Mouse (Mus musculus): ENCODE results near the gene Unc50.

The Unc50 gene

DNA sequence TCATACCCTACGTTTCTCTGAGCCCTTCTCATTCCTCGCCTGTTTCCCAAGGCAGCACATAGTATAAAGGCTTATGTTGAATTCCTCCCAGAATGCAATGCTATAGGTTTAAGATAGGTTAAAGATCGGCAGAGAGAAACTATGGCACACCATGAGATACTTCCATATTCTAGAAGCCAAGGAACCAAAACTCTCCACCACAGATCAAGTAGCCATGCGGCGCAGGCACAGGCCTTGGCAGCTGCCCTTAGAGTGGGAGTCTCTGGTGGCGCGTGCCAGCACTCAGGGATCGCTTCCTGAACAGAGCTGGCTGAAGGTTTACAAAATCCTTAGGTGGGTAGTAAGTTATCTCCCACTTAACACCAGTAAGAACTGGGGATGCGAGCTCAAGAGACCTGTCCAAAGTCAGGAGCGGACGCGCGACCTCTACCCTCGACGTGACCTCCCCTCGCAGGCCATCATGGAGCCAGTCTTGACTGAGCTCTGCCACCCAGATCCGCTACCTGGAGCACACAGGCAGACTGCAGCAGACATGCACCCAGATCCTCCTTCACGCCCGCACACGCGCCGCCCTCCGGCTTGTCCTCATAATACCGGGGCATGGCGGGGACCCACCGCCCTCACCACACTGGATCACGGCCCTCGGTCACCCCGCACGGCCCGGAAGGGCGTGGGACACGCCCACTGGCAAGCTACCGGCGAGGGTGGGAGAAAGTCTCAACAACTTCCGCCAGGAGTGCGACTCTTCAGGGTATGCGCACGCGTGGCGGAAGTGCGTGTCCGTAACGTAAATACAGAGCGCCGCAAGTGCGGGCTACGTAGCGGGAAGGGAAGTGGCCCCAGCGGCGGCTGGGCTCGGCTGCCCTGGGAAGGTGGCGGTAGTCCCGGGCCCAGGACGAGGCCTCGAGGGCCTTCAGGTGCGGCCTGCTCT, at the start of gene Unc50, which contains the start of gene Coa5:
Unc50 (plus strand) TSS at position 774 of the 931 bp plus-strand sequence.
Coa5 (minus strand) TSS at position 738 of the 931 bp plus-strand sequence.
- DNase-seq (ENCODE audit: low spot score) = peak; percentile 93

DNA sequence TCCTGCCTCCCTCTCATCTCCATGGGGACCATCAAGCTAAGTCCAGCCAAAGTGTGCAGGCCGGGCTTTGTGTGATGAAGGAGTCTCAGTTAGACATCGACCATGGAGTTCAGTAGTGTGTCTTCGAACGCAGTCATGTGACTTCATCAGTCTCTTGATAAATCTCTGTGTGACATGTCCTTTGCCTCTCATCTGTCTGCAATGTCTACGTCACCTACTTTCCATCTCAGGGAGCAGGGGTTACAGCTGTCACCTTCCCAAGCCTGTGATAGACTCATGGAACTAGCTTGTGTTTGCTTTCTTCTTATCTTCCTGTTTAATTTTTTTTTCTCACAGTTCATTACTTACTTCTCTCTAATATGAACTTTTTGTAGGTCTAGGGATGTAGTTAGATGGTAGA, 49.0 kb upstream of the Unc50 start:
- DNase-seq (ENCODE audit: low spot score) = no peak

DNA sequence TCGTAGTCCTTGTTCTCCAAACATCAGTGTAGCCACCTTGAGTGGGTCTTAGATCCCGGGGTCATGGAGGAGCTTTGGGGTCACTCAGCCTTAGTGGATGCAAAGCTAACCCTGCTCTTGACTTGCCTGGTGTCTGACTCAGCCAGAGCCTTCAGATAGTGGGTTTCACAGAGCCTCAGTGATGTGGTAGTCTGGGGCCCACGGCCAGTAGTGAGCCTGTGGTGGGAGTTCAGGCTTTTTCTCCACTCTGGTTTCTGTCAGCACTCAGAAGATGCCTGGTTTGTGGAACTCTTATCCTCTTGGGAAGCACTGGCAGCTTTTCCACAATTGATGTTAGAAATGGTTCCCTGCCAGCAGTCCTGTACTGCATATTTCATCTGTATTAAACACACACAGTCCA, 45.6 kb upstream of the Unc50 start:
- DNase-seq (ENCODE audit: low spot score) = no peak

DNA sequence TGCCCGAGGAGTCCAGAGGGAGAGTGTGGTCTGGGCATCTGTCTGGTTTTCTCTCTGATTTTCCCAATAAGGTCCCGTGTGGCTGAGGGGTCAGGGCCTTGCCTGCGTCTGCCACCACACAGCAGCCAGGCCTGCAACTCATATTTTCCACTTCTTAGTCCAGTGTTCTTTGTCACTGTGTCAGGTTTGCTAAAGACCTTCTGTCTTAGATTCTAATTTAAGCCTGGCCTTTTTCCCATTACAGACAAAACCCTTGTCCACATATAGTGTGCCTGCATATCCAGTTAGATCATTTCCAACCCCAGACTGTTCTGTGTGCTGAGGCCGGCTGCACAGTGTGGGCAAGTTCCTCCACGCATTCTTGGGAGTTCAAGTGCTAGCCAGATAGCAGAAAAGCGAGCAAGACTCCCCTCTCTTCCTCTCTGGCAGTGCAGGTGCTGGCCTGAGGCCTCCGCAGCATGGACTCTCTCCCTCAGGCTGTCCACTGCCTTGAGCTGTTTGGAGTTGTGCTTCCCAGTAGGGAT, 43.4 kb upstream of the Unc50 start:
- DNase-seq (ENCODE audit: low spot score) = no peak

DNA sequence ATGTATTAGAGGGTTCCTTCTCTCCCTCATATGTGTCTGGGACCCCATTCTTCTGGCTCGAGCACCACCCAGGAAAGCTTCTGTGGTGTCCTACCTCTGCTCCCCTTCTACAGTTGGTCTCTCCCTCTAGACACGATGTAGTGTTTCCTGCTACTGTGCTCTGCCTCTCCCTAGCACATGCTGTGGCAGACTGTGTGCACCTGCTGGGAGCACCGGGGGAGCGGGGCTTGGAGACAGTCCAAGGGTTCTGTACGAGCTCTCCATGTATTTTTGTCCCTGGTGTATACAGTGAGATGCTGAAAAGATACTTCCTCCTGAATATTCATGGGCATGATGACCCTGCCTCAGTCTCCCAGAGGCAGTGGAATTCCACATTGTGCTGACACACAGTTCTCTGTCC, 36.8 kb upstream of the Unc50 start:
- no peak for DNase-seq (ENCODE audit: low spot score)

DNA sequence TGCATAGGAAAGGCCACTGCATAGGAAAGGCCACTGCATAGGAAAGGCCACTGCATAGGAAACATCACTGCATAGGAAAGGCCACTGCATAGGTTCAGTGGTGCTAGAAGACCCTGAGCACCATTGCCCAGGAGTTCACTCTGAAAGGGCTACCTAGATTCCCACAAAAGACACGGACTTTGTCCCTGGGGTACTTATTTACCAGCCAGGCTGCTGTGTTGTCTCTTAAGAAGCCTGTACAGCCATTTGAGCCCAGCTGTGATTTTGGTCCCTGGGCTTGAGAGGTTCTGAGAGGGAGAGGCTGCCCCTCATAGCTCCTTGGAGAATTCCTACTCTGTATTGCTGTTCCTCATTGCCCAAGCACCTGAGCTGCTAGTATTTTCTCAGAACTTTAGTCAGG, 33.5 kb upstream of the Unc50 start:
- DNase-seq (ENCODE audit: low spot score) = no peak

- DNase-seq (ENCODE audit: low spot score) = no peak
Observed at GRCm38 (mm10) chr1:37398961-37399360, 31.0 kb upstream of the Unc50 start.

DNA sequence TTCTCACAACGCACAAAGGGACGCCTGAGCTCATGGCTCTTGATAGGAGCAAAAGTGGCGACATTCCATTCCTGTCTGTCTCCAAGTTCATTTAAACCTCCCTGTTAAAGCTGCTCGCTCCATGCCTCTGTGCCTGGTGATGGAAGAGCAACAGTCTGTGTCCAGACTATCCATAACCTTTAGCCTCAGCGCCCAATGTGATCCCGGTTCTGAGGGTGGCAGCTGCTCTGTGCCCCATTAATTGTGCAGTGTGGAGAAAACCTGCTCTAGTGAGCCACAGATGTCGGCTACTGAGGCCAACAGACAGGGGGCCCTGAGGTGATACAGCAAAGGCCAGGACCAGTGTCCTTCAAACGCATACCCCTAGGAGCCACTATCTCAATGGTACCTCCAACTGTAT, 30.2 kb upstream of the Unc50 start:
- DNase-seq (ENCODE audit: low spot score) = peak; percentile 11

DNA sequence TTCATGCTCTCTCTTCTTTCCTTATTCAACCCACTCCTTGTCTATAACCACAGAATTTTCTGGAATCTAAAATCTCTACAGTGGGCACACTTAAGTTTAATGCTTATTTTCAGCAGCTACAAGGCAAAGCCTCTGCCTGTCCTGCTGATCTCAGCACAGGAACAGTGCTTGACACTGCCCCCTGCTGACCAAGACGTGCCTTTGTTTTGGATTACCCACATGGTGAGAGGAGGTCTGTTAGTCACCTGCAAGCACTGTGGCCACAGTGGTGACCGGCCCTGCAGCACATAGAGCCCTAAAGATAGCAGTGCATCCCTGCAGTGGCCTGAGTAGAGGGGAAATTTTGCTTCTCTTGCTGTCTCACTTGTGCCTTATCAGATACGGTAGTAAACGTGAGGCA, 28.3 kb upstream of the Unc50 start:
- peak; percentile 69 for DNase-seq (ENCODE audit: low spot score)

DNA sequence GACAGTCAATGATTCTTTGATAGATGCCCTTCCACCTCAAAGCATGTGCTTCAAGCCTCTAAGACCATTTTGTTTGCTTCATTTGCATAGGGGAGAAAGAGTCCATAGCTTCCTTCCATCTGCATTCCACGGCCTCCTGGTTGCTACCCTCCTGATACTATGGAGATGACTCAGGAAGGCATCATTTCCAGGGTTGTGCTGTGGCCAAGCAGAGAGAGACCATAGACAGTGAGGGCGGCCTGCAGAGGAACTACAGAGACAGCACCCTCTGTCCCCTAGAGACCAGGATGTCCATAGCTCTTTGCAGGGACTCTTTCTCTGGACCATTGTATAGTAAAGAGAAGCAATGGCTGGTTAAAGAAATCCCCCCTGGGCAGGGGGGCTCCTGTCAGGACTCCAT, 24.8 kb upstream of the Unc50 start:
- no peak for DNase-seq (ENCODE audit: low spot score)

DNA sequence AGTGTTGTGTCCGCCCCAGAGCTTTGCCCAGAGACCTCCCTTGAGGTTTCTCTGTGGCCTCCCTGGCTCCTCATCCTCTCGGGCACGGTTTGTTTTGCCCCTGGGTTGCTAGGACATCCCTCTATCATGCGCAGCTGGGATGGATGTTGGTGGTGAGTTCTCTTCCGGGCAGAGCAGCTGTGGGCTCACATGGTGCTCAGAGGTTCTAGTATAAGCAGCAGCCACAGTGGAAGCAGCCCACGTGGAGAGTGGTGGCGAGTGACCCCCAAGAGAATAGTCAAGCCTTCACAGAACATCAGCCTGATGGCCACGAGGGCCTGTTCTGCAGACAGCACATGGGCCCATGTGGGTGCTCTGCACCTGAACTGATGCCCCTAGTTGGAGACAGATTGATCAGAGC, 22.7 kb upstream of the Unc50 start:
- no peak for DNase-seq (ENCODE audit: low spot score)

- DNase-seq (ENCODE audit: low spot score) = no peak
Observed at GRCm38 (mm10) chr1:37408059-37408458, 21.9 kb upstream of the Unc50 start.

GRCm38 (mm10) chr1:37408678-37409077, 21.3 kb upstream of the Unc50 start:
- DNase-seq (ENCODE audit: low spot score) = no peak

GRCm38 (mm10) chr1:37409647-37410046, 20.3 kb upstream of the Unc50 start:
- DNase-seq (ENCODE audit: low spot score) = no peak

GRCm38 (mm10) chr1:37415394-37415793, 14.5 kb upstream of the Unc50 start:
- DNase-seq (ENCODE audit: low spot score) = no peak

DNA sequence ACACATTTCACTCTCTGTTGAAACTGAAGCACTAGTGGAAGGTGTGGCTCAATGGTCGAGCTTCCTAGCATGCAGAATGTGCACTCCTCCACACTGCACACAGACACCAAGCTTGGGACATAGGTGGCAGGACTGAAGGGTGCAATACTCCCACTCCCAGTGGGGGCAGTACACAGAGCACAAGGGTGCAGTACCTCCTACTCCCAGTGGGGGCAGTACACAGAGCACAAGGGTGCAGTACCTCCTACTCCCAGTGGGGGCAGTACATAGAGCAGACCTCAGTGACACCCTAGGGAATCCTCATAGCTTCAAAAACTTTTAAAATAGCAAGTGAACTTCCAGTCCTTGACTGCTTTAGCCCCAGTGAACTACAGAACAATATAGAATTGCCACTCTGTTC, 10.5 kb upstream of the Unc50 start:
- DNase-seq (ENCODE audit: low spot score) = peak; percentile 41

DNA sequence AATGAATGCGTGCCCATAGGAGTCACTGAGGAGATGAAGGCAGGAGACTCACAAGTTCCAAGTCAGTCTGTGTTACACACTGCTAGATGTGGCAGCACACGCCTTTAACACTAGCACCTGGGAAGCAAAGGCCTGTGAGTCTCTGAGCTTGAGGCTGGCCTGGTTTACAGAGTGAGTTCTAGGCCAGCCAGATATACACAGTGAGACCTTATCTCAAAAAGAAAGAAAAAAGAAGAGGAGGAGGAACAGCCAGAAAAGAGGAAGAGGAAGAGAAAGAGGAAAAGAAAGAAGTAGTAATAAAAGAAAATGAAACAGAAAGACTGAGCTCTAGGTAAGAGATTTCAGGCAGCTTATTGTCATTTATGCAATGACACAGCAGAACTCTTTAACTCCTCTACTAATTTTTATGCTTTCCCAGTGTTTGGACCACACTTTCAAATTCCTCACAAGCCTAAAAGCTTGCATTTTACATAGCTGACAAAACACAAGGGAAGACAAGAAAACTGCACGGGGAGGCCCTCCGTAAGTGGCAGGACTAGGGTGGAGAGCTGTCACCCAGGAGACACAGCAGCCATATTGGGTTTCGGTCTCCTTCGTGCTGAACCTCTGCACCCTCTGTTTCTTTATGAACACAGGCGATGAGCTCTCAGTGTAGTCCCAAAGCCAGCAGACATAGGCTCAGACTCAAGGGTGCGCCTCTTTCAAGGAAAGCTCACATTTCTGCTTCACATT, 2.6 kb upstream of the Unc50 start:
- no peak for DNase-seq (ENCODE audit: low spot score)

- DNase-seq (ENCODE audit: low spot score) = no peak
Observed at GRCm38 (mm10) chr1:37428911-37429310, 1.0 kb upstream of the Unc50 start.

DNA sequence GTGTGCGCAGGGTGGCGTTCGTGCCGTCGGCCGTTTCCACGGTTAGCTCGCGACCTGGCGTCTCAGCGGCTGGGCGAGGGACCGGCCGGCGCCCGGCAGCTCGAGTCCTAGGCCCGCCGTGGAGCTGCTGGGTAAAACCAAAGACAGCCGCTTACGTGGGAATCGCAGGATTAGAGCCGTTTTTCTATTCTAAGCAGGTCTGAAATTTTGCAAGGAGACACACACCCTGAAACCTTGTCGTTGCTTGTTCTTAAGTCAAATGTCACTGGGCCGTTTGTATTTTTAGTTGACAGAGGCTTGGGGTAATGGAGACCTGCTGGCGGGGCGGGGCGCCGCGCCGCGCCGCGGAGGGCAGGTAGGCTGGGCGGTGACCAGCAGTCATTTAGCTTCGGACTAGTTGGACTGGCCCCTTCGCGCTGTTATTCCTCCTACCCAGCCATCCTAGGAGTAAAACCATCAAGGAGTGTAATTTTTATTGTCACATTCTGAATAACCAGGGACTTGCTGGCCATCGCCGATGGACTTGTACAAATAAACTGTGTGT, 430 bp downstream of the Unc50 start:
- DNase-seq (ENCODE audit: low spot score) = no peak

DNA sequence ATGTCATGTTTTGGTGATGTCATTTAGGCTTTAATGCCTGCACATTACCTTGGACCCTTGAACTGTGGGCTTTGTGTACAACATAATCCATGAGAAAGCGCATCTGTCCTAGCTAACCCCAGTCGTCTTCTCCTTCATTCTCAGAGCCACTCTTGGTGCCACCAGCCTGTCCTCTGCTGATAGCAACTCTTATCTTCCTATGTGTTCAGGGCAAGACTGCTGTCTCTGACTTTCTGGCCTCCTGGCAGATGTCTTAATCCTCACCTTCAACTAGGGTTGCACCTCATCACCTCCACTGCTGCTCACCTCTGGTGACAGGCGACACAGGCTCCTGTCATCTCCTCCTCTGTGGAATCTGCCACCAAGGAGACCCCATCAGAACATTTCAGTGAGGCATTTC, 6.5 kb downstream of the Unc50 start:
- no peak for DNase-seq (ENCODE audit: low spot score)

DNA sequence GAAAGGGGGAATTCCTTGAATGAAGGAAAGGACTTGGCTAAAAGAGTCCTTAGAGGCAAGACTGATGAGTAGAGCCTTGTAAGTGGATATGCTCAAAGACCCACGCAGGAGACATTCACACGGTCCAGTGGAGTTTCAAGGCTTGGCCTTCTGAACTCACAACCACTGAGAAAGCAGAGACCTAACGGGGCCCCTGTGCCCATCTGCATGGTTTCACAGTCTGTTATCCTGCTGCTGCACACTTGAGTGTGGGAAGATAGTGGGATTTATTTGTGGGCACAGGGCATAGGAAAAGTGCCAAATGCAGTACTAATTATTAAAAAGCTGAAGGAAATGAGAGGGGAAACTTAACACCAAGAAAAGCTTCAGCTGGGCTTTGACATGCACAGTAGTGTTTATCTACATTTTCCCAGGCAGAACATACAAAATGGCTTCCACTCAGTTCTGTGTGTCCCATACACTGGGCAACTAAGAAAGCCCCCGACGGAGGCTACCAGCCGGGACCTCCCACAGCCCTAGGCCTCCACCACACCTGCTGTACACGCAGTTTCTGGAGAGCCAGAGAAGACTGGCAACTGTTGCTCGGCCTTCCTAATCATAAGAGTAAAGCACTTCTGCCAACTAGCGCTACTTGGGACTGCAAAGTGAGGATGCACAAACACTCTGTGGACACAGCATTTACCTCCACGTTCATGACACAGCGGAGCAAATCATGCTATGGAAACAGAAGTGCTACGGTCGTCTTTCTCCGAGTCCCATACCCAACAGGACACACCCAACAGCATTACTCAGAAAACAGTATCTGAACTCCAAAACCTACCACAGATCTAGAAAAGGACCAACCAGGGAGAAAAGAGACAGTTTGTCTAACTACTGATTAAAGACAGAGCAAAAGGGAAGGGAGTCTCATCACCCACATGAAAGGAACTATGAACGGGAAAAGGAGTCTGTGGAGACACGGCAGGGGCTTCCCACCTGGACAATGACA, 13.2 kb downstream of the Unc50 start:
- no peak for DNase-seq (ENCODE audit: low spot score)

Data from retina, embryonic 14.5 days (tissue).